Mouse (Mus musculus): Measurements from ENCODE around the gene Rps6ka4. TPM values are rescaled to one million over a fixed set of nuclear protein-coding genes. Genes with fewer than 3 reads are reported as not detected.

Rps6ka4 gene
- polyA plus RNA-seq, 1 experiment from 2014 or later: 9.6 TPM

DNA sequence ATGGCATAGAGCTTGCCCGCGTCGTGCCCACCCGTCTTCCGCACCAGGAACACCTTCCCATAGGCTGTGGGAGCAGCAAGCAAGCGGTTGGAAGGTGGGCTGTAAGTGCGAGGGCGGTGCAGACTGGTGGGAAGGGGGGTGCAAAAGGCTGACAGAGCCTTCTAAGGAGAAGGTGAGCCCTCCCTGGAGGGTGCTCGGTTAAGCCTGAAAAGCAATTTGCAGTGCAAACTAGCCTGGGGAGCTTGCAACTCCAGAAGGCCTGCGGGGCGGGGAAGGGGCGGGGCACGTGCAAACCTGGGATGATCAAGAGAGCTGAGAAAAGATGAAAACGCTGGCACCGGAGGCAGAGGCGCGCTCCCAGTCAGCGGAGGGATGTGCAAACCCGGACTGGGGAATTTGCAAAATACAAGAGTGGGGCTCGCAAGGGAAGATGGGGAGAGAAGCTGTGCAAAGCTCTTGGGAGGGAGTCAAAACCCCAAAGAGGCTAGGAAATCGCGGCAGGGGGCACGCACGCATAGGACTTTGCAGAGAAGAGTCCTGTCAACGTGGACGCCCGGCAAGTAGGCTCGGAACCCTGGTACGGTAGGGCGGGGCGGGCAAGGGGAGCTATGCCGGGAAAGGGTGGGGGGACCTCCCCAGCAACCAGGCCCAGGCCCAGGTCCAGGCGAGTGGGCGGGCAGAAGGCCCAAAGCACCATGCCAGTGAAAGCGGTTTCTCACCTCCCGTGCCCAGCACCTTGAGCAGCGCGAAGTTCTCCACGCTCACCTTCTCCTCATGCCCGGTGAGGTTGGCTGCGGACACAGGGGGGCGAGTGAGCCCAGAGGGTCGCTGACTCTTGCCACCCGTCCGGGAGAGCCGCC is 591 bp downstream of the Rps6ka4 start:
- Histone ChIP-seq H3K27ac (ENCODE audit: low read depth, low read length) (peak overlapping the region; percentile 18; the same call in 1 of the 2 replicates), H3K4me3 (ENCODE audit: low read depth, low read length) (peak overlapping the region; percentile 48), H3K36me3 (ENCODE audit: control insufficient read depth, insufficient read depth, low read length) (no peaks in the 10 kb centered on the region), H3K4me1 (ENCODE audit: control insufficient read depth, insufficient read depth, low read length) (peaks cover 16% of the 10 kb centered on the region), H3K4me2 (ENCODE audit: low read depth, low read length) (peak overlapping the region; percentile 98), H3K9ac (replicated peaks; ENCODE audit: low read depth, low read length) (peak overlapping the region; percentile 70), H3K27me3 (ENCODE audit: control insufficient read depth, insufficient read depth, low read length) (no peaks in the 10 kb centered on the region; the same call in 1 of the 2 replicates), H3K9me3 (ENCODE audit: control insufficient read depth, low read length) (no peaks in the 10 kb centered on the region)
- ATAC-seq (ENCODE audit: low read depth): peak; percentile 33
- WGBS: 2% methylated on average over 45 of the region's 46 CpGs

- Histone ChIP-seq H3K4me1 (ENCODE audit: control insufficient read depth, insufficient read depth, low read length) (peaks cover 14% of the 10 kb centered on the region), H3K4me3 (ENCODE audit: low read depth, low read length) (no peak overlapping the region), H3K27me3 (ENCODE audit: control insufficient read depth, insufficient read depth, low read length) (peaks cover 28% of the 10 kb centered on the region), H3K9me3 (ENCODE audit: control insufficient read depth, low read length) (no peaks in the 10 kb centered on the region), H3K36me3 (ENCODE audit: control insufficient read depth, insufficient read depth, low read length) (no peaks in the 10 kb centered on the region), H3K9ac (replicated peaks; ENCODE audit: low read depth, low read length) (no peak overlapping the region), H3K4me2 (ENCODE audit: low read depth, low read length) (no peak overlapping the region), H3K27ac (ENCODE audit: low read depth, low read length) (no peak overlapping the region)
- WGBS: 91% methylated on average over 8 of the region's 8 CpGs
- ATAC-seq (ENCODE audit: low read depth): no peak
These were observed 8.1 kb downstream of the Rps6ka4 start for GRCm38 (mm10) chr19:6832363-6832762.

DNA sequence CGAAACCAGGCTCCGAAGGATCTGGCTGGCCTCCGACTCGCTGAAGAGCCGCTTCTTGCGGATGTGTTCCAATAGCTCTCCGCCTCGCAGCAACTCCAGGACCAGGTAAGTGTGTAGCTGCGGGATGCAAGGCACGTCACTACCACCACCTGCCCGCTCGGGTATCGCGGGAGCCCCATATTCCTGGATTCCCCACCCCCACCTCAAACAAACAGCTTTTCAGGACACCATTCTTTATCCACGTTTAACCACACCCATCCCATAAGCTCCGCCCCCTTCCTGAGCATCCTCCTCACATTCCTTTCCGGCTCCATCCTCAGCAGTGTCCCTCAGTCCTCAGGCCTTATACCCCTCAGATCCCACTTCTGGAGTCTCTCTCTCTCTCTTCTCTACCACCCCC is 9.1 kb downstream of the Rps6ka4 start:
- Histone ChIP-seq H3K4me3 (ENCODE audit: low read depth, low read length) (peak overlapping the region; percentile 18), H3K9ac (replicated peaks; ENCODE audit: low read depth, low read length) (peak overlapping the region; percentile 3), H3K36me3 (ENCODE audit: control insufficient read depth, insufficient read depth, low read length) (no peaks in the 10 kb centered on the region), H3K9me3 (ENCODE audit: control insufficient read depth, low read length) (no peaks in the 10 kb centered on the region), H3K4me1 (ENCODE audit: control insufficient read depth, insufficient read depth, low read length) (peaks cover 14% of the 10 kb centered on the region), H3K27ac (ENCODE audit: low read depth, low read length) (no peak overlapping the region), H3K27me3 (ENCODE audit: control insufficient read depth, insufficient read depth, low read length) (peaks cover 28% of the 10 kb centered on the region), H3K4me2 (ENCODE audit: low read depth, low read length) (peak overlapping the region; percentile 53)
- 3% methylated on average over 16 of the region's 17 CpGs for WGBS
- ATAC-seq (ENCODE audit: low read depth): peak; percentile 32; the same call in 1 of the 2 replicates

DNA sequence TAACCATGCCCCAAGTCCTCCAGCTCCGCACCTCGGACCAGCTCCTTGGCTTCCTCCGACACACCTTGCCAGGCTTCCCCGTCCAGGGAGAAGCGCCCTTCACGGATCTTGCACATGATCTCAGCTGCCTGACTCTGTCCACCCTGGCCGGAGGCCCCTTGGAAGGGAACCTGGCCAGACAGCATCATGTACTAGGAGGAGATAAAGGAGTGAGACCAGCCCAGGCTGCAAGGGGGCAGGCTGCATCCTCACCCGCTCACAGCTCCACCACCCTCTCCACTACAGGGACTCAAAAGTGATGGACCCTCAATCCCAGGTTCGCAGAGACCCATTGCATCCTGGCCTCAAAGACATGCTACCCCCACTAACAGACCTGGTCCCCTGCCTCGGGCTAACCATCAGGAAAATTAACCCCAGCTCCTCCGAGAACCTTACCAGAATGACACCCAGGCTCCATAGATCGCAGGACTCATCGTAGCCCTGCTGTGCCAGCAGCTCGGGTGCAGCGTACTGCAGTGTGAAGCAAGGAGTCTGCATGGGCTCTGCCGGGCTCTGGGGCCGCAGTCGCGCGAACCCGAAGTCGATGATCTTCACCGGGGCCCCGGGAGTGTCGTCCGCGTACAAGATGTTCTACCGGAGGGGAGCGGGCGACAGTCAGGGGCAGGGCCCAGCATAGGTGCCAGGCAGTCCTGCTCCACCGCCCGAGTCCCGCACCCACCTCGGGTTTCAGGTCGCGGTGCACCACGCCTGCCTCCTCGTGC is 9.7 kb downstream of the Rps6ka4 start:
- peak; percentile 5; the same call in 1 of the 2 replicates for ATAC-seq (ENCODE audit: low read depth)

GRCm38 (mm10) chr19:6829870-6830555 is 10.4 kb downstream of the Rps6ka4 start:
- peak overlapping the region; percentile 53 for H3K4me2 ChIP-seq (ENCODE audit: low read depth, low read length)
- H3K9me3 ChIP-seq (ENCODE audit: control insufficient read depth, low read length): no peaks in the 10 kb centered on the region
- H3K36me3 ChIP-seq (ENCODE audit: control insufficient read depth, insufficient read depth, low read length): no peaks in the 10 kb centered on the region
- peak overlapping the region; percentile 18 for H3K4me3 ChIP-seq (ENCODE audit: low read depth, low read length)
- peaks cover 28% of the 10 kb centered on the region for H3K27me3 ChIP-seq (ENCODE audit: control insufficient read depth, insufficient read depth, low read length)
- H3K9ac ChIP-seq (replicated peaks; ENCODE audit: low read depth, low read length): peak overlapping the region; percentile 33; the same call in 1 of the 2 replicates
- peak; percentile 22; the same call in 1 of the 2 replicates for ATAC-seq (ENCODE audit: low read depth)
- WGBS: 1% methylated on average over 47 of the region's 48 CpGs
- no peak overlapping the region for H3K27ac ChIP-seq (ENCODE audit: low read depth, low read length)
- peaks cover 14% of the 10 kb centered on the region for H3K4me1 ChIP-seq (ENCODE audit: control insufficient read depth, insufficient read depth, low read length)

More for the DNA sequence above, 9.7 kb downstream of the Rps6ka4 start:
- peak overlapping the region; percentile 53 for H3K4me2 ChIP-seq (ENCODE audit: low read depth, low read length)
- no peaks in the 10 kb centered on the region for H3K36me3 ChIP-seq (ENCODE audit: control insufficient read depth, insufficient read depth, low read length)
- H3K4me1 ChIP-seq (ENCODE audit: control insufficient read depth, insufficient read depth, low read length): peaks cover 14% of the 10 kb centered on the region
- peaks cover 28% of the 10 kb centered on the region for H3K27me3 ChIP-seq (ENCODE audit: control insufficient read depth, insufficient read depth, low read length)
- H3K9ac ChIP-seq (replicated peaks; ENCODE audit: low read depth, low read length): peak overlapping the region; percentile 4
- peak overlapping the region; percentile 18 for H3K4me3 ChIP-seq (ENCODE audit: low read depth, low read length)
- 4% methylated on average over 34 of the region's 38 CpGs for WGBS
- no peak overlapping the region for H3K27ac ChIP-seq (ENCODE audit: low read depth, low read length)
- H3K9me3 ChIP-seq (ENCODE audit: control insufficient read depth, low read length): no peaks in the 10 kb centered on the region

DNA sequence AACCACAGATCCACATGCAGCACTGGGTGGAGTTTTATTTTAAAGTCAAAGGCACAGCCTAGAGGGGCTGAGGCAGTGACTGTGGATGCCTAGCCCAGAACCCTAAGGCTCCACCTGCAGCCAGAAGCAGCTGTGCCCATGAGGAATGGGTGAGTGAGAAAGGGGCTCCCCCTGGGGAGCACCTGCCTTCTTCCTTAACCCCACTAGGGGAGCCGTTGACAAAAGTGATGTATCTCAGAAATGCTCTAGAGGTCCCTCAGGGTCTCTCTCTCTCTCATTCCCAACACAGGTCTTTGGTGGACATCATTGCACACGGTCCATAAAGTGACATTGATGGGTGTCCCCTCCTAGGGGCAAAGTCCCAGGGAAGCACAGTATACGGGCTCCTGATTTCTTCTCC is 11.4 kb downstream of the Rps6ka4 start:
- Histone ChIP-seq H3K27me3 (ENCODE audit: control insufficient read depth, insufficient read depth, low read length) (peaks cover 28% of the 10 kb centered on the region), H3K4me2 (ENCODE audit: low read depth, low read length) (no peak overlapping the region), H3K4me1 (ENCODE audit: control insufficient read depth, insufficient read depth, low read length) (peaks cover 14% of the 10 kb centered on the region), H3K27ac (ENCODE audit: low read depth, low read length) (no peak overlapping the region), H3K36me3 (ENCODE audit: control insufficient read depth, insufficient read depth, low read length) (no peaks in the 10 kb centered on the region), H3K9ac (replicated peaks; ENCODE audit: low read depth, low read length) (no peak overlapping the region), H3K4me3 (ENCODE audit: low read depth, low read length) (peak overlapping the region; percentile 18; the same call in 1 of the 2 replicates), H3K9me3 (ENCODE audit: control insufficient read depth, low read length) (no peaks in the 10 kb centered on the region)
- WGBS: 16% methylated on average over 3 of the region's 3 CpGs
- ATAC-seq (ENCODE audit: low read depth): no peak

DNA sequence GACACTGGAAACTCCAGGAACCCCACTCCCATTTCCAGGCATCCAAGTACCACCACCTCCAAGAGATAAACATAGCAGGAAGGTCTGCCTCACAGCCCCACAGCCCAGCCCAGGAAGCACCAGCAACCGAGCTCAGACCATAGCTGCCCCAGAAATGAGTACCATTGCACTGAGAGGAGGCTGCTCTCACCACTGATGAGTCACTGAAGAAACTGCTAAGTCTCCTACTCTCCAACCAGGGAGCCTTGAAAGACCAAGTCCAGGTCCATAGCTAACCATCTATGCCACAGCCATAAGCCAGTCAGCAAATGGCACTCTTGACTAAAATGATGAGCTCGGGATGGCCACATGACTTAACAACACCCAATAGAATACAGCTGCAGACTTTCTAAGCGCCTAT is 13.8 kb downstream of the Rps6ka4 start:
- ATAC-seq (ENCODE audit: low read depth): no peak
- H3K4me3 ChIP-seq (ENCODE audit: low read depth, low read length): no peak overlapping the region
- H3K27ac ChIP-seq (ENCODE audit: low read depth, low read length): no peak overlapping the region
- H3K36me3 ChIP-seq (ENCODE audit: control insufficient read depth, insufficient read depth, low read length): no peaks in the 10 kb centered on the region
- no peaks in the 10 kb centered on the region for H3K9me3 ChIP-seq (ENCODE audit: control insufficient read depth, low read length)
- H3K27me3 ChIP-seq (ENCODE audit: control insufficient read depth, insufficient read depth, low read length): peaks cover 22% of the 10 kb centered on the region
- peaks cover 14% of the 10 kb centered on the region for H3K4me1 ChIP-seq (ENCODE audit: control insufficient read depth, insufficient read depth, low read length)
- no peak overlapping the region for H3K4me2 ChIP-seq (ENCODE audit: low read depth, low read length)
- WGBS: 78% methylated on average over 3 of the region's 3 CpGs
- H3K9ac ChIP-seq (replicated peaks; ENCODE audit: low read depth, low read length): no peak overlapping the region

- ATAC-seq (ENCODE audit: low read depth): no peak
- no peak overlapping the region for H3K9ac ChIP-seq (replicated peaks; ENCODE audit: low read depth, low read length)
- WGBS: 88% methylated on average over 6 of the region's 6 CpGs
- no peaks in the 10 kb centered on the region for H3K36me3 ChIP-seq (ENCODE audit: control insufficient read depth, insufficient read depth, low read length)
- no peak overlapping the region for H3K27ac ChIP-seq (ENCODE audit: low read depth, low read length)
- H3K4me3 ChIP-seq (ENCODE audit: low read depth, low read length): no peak overlapping the region
- H3K9me3 ChIP-seq (ENCODE audit: control insufficient read depth, low read length): no peaks in the 10 kb centered on the region
- H3K4me2 ChIP-seq (ENCODE audit: low read depth, low read length): no peak overlapping the region
- H3K4me1 ChIP-seq (ENCODE audit: control insufficient read depth, insufficient read depth, low read length): peaks cover 7% of the 10 kb centered on the region; the same call in 1 of the 2 replicates
- peaks cover 12% of the 10 kb centered on the region for H3K27me3 ChIP-seq (ENCODE audit: control insufficient read depth, insufficient read depth, low read length)
These were observed 15.1 kb downstream of the Rps6ka4 start for GRCm38 (mm10) chr19:6825384-6825783.

Measured in neural tube, embryonic 14.5 days (tissue).